Mouse (Mus musculus): ENCODE measurements at regions not wholly inside any gene's neighbourhood (a gene's known extent, or its start where the extent isn't known, plus 50 kb on each side); places are given as distances from the start of the nearest gene placed in this dataset.

- no peak for TF ChIP-seq POLR2A (IDR thresholded peaks at IDR 0.05; ENCODE audit: borderline replicate concordance, control insufficient read depth, low read depth, low read length)
- no peak for TF ChIP-seq CTCF (IDR thresholded peaks at IDR 0.05; ENCODE audit: control insufficient read depth, insufficient read depth, low read length)
Measured at GRCm38 (mm10) chr4:8428629-8429523, 190.0 kb upstream of the Car8 start.

Data from bone marrow, adult 2 months (tissue).